Mouse (Mus musculus) cerebellum, postnatal 36 days (tissue): ENCODE results near the gene Kif21a.

Experiments used
- DNase-seq, 2 experiments: peaks; one replicate each; pipeline ENCODE4 v3.0.0; 2021 to 2022; ENCODE audit warnings: mixed read lengths in 2 of 2

Kif21a gene

DNA sequence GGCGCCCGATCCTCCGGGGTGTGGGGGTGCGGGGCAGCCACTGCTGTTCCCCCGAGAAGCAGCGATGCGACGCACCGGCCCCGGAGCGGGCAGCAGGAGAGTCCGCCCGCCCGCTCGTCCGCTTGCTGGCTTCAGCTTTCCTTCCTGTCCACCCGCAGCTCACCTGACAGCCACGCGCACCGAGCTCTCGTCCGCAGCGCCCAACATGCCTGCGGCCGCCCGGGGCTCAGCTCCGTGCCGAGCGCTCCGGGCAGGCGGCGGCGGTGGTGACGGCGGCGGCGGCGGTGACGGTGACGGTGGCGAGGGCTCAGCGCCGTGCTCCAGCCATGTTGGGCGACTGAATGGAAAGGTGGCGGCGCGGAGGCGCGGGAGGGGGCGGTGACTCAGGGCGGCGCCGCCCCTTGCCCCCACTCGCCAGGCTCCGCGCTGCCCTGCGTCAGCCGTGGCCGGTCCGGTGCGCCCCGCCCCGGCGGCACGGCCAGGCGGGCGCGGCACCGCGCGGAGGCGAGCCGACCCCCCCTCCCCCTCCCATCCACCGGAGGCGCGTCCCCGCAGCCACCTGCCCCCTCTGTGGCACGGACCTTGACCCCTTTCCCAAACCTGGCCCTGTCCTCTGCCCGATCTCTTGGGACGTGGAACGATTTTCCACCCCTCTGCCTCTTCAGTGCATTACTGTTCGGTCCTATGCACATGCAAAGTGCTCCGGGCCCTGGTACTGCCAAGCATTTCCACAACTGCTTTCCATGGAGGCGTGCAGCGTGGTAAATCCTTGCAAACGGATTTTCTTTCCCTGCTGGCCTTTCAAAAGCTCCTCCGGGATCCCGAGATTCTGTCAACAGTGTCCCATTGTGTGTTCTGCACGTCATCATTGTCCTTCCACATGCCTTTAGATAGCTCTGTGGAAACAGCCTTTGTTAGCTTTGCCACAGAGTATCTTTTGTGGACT, at the start of gene Kif21a:
Kif21a (minus strand) TSS at position 453 of the 946 bp plus-strand sequence.
- peak; percentile 89 to 90 for DNase-seq

DNA sequence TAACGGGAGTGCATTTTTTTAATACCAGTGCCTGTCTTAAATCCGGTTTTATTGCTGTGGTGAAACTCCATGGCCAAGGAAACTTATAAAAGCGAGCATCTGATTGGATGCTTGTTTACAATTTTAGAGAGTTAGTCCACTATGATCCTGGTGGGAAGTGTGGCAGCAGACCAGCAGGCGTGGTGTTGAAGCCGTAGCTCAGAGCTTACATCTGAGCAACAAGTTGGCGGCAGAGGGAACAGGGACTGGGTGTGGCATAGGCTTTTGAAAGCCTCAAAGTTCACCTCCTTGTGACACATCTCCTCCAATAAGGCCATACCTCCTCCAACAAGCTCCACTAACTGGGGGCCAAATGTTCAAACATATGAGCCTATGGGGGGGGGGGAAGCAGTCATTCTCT, 46.9 kb upstream of the Kif21a start:
- DNase-seq = no peak

DNA sequence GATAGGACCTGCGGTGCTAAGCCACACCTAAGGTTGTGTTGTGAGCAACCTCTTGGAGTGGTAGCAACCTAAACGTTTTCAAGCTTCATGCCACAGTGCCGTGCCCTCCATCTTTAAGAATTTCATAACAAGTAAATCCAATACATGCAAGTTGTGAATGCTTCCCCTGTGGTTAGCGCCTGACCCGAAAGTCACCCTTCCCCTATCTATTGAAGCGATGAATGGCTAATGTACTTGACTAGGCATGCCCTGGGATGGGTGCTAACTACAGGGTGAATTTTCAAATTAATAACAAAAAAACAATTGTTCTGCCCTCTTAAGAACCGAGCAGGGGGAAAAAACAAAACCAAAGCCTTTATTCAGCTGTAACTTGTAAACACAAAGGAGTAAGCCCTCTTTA, 39.7 kb upstream of the Kif21a start:
- DNase-seq = no peak

DNA sequence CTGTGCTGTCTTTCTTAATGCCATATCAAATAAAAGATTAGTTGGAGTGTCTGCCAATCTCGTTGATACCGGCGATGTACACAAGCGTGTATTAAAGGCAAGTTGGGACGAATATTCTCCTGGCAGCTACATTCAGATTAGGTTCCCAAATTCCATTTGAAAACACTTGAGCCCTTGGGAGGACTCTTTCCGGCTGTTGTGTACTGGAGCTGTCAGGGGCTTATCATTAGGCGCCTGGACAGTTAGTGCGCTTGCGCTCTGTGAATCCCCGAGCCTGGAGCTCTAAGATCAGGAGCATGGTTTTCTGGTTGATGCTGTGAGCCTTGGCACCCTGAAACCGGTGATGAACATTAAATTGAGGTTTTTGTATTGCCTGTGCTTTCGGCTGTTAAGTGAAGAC, 38.3 kb upstream of the Kif21a start:
- DNase-seq = no peak

DNA sequence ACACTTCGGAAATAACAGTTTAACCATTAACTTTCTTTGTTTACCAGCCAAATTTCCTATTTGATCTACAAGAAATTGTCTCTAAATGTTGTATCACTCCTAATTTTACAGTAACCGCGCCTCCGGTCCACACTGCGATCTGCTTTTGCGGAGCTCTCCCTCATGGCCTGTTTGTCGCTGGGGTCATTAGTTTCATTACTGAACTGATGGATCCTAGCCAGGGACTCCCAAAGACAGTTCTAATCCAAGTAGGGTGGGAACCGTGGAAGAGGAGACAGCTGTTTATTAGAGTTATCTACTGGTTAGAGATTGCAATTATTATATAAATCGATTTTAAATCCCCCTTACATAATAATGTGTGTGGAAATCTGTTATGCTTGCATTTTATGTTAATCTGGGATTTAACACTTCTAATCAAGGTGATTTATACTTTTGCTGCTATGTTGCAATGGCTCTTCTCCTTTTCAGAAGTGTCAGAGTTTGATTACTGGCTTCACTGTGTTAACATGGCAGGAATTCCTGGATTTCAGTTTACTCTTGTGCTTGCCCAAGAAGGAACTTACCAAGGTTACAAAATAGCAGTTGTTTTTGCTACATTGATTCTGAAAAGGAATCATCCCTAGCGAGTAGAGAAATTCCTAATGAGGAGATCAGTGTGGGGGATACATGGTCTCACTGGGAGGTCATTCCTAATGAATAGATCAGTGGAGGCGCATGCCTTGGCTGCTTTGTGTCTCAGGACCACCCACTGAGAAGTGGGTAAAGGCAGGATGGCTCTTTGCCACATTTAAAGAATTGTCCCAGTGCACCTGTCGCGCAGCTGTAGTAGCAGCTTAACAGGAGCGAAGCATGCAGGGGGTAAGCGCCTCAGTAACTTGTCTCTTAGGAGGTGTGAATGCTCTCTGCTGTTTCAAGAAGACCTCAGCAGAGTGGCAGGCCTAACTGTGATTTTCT, 28.0 kb upstream of the Kif21a start:
- no peak for DNase-seq

DNA sequence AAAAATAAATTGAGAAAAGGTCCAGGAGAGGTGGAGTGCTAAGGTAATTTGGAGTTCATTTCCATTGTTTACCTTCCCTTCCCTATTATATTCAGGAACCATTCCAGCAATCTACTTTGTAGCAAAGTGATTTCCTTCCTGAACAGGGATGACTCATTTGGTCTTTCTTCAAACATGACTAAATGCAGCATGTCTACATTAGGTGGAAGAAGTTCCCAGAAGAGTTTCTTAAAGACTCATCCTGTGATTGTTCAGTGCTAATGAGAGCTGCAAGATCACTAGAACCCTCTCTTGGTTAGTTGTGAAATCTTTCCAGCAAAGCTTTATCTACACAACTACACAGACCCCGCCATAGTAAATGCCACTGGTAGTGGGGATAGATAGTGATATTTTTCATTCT, 22.7 kb upstream of the Kif21a start:
- DNase-seq = no peak

DNA sequence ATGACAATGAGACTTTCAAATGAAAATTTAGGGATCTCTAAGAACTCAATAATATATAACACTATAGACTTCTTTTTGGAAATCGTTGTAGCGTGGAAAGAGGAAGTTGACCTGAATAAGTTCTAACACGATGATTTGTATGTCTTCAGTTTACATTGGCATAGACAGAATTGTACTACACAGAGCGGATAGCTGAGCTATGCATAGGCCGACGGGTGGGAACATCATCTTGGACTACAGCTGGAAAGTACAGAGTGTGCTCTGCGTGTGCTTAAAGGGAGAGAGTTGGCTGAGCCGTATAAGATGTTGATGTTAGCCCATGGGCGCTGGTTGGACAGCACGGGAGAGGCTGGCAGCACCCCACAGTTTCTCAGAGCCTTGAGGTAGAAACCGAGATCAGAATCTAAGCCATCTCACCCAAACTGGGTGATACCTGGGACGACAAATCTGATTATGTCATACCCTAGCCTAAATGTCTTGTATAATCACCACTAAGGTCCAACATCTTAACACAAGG, 14.6 kb upstream of the Kif21a start:
- DNase-seq = no peak

DNA sequence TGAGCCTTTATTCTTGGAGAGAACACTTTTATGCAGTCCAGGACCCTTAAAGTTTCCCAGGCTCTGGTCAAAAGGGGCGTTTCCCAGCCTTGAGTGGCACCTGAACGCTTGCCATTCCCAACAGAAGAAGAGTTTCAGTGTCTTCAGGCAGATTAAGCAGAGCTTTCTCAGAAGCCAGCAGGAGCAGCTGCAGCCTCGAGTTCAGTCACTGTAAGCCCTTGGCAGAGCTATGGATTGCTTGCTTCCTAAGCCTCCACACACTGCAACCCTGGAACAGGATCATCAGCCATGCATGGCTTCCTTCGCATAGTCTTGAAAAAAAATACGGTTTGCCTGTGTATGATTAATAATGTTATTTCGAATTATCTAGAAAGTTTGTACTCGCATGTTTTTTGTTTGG, 14.1 kb upstream of the Kif21a start:
- no peak for DNase-seq

DNA sequence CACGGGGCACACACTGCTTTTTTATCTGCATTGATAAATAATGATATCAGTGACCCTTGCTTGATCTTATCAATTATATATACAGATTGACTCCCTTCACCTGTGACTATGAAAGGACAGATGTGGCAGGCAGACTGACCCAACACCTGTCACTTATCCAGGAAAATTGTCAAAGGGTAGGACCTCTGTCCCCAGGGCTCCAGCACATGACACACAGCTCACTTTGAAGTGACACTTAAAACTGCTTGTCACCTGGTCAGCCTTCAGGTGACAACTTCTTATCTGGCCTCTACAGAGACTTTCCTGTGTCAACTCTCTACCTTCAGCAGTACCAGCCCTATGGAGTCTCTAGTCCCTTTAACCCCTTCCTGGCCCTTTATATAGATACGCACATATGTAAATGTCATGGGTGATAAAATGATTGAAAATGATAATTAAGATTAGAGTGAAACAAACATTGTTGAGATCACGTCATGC, 7.2 kb upstream of the Kif21a start:
- DNase-seq = no peak

DNA sequence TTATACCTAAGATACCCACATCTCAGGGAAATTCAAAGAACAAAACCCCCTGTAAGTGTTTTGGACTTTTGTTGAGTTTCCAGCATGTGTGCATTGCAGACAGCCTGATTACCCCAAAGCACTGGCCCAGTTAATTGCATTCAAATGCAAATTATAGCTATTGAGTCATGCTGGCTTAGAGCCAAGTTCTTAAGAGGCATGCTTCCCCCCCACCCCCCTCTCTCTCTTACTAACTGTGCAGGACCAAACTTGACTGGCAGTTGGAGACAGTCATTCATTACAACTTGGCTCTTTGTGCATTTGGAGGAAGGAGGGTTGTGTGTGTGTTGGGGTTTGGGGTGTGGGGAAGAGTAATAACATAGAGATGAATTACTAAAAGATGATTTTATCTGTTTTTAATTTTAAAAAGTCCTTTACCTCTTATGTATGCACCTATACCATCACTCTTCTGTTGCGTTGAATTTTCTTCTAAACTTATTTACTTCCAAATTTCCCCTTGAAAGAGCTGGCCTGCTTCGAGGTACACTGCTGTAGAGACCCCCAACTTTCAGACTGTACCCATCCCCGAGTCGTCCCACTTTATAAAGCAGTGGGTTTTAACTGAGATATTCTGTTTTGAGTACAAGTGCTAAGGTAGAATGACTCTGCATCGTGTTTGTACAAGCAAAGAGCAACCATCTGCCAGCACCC, 6.6 kb upstream of the Kif21a start:
- no peak for DNase-seq

DNA sequence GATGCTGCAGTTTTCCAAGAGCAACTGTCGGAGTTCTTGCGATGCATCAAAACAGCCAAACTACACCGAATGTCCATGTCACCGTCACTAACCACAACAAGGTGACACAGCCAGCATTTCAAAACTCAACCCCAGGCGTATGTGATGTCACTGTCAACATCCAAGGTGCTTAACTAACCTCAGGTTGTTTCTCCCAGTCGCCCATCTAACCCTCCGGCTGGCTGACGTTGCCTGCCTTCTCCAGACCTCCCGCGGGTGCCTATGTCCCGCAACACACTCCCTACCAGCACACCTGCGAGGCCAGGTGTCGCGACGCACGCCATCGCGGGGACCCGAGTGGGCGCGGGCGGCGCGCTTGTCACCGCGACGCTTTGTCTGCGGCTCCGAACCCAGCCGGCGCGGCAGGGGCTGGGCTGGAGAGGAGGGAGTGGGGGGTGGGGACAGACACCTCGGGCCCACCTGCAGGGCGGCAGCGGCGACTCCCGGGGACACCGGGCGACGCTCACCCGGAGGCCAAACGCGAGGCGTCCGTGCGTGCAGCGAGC, 725 bp downstream of the Kif21a start:
- peak in 1 of 2 experiments; percentile 51 for DNase-seq

DNA sequence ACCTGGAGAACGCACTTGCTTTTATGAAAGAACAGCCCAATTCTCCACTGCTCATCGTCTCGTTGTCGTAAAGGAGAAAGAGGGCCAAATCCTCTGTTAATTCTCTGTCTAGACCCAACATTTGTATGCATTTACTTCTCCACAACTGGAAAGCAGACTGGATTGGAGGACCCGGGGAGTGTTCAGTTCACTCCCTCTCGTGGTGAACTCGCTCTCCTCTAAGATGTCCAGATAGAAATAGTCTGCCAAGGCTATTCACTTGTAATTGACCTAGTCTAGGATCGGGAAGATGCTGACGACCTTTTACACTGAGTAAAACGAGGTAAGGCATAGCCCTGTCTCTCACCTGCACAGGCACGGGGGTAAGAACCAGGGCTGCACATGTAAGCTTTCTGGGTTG, 2.1 kb downstream of the Kif21a start:
- DNase-seq = no peak

DNA sequence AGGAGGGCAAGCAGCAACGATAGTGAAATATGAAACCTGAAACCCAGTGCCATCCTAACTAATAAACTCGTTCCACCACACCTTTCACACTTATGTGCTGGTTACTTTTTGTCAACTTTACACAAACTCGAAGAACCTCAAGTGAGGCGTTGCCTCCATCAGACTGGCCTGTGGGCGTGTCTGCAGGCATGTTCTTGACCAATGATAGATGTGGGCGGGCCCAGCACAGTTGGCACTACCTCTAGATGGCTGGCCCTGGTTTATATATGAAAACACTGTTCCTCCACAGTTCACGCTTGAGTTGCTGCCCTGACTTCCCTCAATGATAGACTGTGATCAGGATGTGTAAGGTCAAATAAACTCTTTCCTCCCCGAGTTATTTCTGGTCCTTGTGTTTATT, 3.2 kb downstream of the Kif21a start:
- no peak for DNase-seq

DNA sequence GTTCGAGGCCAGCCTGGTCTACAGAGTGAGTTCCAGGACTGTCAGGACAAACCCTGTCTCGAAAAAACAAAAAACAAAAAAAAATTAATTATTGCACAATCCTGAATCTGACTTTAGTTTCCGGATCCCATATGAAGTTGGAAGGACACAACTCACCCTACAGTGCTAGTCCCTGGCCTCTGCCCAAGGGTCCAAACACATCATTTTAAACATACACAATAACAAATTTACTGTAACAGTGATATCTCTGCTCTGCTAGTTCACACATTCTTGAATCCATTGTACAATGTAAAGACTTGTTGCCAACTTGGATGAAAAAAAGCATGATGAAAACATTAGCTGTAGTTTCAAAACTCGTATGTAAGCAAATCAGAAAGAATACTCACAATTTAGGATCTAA, 6.5 kb downstream of the Kif21a start:
- no peak for DNase-seq

DNA sequence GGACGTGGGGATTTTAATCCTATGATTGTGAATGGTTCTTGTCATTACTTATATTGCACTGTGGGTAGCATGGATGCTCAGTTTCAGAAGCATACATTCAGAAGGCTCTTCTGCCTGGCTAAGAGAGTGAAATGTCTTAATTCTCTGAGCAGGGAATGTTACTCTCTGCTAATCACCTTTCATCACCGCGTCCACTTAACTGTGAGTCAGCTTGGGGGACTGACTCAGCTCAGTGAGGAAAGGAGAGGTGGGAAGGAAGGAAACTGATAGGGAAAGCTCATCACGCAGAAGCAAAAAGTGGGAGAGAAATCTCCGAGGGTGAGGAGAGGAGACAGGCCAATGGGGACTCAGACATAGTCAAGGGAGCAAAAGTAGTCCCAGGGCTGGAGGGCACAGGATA, 10.9 kb downstream of the Kif21a start:
- no peak for DNase-seq

DNA sequence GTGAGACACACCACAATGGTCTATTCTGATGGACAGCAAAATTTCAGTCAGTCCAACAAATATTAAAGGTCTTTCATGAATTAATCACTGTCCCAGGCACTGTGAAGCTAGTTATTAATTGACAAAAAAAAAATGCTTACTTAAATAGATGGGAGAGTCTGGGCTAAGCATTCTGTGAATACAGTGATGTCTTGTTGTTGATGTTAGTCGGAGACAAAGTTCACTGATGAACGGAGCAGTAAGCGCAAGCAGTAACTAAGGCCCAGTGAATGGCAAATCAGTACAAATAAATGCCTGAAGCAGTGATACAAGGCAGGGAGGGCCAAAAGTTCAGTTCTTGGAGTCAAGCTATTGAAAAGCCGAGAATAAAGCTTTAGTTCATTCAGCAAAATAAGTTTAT, 15.7 kb downstream of the Kif21a start:
- no peak for DNase-seq

DNA sequence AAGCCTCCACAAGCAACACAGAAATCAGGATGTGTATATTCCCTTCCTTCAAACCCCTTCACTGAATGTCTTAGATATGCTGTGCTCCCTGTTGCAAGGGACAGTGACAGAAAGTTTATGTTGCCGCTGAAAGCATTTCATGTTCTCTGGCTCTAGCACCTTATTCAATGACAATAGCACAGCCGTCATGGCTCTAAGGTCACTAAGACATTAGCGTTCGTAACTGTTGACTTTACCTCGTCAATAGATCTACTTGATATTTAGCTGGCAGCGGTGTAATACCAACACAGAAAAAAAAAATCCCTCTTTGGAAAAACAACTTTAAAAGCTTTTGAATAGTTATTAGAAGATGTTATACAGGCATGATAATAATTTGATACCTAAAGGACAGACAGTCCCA, 16.2 kb downstream of the Kif21a start:
- DNase-seq = no peak

DNA sequence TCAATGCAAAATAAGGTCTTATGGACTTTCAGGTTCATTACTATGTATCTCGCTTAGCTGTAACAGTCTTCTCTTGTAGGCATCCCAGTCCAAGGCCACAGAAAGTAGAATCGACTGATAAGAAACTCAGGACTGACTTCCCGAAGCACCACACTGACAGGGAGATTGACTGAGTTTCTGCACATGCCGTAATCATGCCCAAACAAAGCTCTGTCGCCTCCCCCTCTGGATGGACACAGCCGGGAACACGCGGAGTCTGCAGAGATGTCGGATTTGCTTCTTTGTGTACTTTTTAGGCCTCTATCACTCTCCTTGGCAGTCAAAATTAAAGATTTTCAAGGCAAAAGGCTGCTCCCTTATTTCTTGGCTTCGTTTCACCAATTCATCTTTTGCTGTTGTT, 20.8 kb downstream of the Kif21a start:
- DNase-seq = no peak

DNA sequence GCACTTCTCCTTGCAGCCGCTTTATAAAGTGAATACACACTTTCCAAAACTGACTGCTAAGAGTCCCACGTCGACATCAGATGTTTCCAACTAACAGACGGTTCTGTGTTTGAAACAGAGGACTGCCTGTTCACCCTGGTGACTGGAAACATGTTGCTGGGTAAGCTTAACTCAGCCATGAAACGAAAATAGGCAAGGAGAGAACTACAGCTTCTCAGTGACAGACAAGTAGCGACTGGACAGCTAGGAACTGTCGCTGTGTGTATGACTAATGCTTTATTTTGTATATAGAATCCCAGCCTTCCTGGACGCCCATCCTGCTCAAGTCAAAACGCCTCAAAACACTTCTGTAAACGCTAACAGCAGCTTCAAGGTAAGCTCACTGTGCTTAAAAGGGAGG, 21.3 kb downstream of the Kif21a start:
- DNase-seq = no peak

DNA sequence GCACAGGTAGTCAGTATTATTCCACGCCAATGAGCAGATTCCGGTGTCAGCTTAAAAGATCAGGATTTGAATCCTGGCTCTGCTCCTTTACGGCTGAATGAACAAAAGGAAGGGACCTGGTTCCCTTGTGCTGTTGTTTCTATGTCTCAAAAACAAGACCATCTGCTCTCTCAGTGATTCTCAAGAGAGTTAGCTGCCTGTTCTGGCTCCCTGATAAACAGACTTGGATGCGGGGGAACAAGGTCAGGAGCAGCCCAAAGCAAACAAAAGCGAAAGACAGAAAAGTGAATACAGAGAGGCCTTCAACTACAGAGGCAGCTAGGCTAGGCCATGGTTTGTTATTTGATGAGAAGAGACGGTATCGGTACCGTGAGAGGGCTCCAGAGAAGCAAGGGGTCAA, 27.5 kb downstream of the Kif21a start:
- DNase-seq = no peak

DNA sequence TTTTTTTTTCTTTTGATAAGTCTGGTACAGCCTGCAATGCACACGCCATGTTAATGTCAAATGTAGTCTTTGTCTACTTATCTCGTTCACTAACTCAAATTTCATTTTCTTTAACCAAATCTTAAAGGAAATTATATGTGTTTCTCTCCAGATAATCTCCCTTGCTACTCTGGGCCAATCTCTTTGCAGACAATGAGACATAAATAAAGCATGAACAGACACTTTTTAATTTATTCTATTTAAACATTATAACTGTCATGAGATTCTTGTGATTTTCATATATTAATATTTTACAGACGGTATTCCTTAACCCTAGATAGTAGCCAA, 30.9 kb downstream of the Kif21a start:
- DNase-seq = no peak

DNA sequence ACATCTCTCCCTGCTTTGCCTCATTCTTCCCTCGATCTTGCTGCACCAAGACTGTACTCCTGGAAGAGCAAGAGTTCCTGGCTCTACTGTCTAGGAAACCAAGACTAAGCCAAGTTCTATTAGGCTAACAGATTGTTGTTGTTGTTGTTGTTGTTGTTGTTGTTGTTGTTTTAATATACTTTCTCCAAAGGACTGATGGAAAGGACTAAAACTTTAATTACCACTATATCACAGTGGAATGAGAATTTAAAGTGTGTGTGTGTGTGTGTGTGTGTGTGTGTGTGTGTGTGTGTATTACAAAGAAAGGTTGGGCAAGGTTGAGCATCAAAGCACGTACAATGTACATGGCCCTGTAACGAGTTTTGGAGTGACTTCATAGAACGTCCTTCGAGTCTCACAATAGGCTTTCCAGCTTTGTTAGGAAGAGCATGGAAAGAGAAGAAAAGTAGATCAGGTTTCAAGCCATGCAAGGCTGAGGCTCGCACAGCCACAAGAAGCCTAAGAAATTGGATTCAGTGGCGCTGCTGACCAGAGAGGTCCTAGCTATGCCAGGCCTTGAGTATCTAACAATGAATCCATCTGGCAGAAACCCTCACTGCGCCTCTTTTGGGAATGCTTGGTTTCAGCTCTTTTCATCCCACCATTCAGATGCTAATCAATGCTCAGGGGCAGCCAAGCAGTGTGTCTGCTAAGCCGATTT, 31.4 kb downstream of the Kif21a start:
- DNase-seq = peak in 1 of 2 experiments; percentile 15
